Mouse (Mus musculus) liver, embryonic 14.5 days (tissue): Measurements from ENCODE around the gene Hunk.

ENCODE experiments used
- CTCF ChIP-seq: IDR thresholded peaks from 2 replicates; pipeline ENCODE4 v1.5.1; 2016; ENCODE audit warnings: antibody characterized with exemption, low read depth, control low read depth
- EP300 ChIP-seq: IDR thresholded peaks from 2 replicates; pipeline ENCODE4 v1.6.1; 2016; ENCODE audit warnings: antibody characterized with exemption, low read depth

GRCm38 (mm10) chr16:90384846-90385245 is 967 bp upstream of the Hunk start:
- TF ChIP-seq CTCF (no peak), EP300 (no peak)
